Mouse (Mus musculus): ENCODE measurements at regions not wholly inside any gene's neighbourhood (a gene's known extent, or its start where the extent isn't known, plus 50 kb on each side); places are given as distances from the start of the nearest gene placed in this dataset.

DNA sequence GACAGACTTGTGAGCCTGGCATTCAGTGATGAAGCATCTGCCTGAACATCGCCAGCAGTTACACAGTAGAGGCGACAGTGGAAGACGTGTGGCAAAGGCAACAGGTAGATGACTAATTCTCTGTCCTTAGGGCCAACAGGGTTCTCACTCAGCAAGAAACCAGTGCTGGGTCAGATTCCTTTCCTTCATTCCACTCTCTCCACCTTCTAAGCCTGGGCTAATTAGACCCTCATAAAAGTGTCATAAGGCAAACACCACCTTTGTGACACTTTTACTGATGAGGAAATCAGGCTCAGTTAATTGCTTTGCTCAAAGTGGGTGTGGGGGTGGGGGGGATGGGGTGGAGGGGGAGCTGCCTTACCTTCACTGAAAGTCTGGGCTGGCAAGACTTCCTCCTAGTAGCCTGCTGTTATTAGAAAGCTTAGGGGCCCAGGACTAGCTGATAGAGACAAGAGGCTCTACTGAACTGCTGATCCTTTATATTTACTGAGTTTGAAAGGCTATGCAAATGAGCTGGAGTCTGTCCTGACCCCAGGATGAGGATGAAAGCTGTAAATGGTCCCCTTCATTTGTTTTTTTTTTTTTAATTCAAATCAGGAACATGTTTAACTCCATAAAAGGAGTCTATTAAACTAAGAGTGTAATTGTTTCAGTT lies 98.8 kb downstream of the Dact1 start:
- TF ChIP-seq GATA1 (IDR thresholded peaks at IDR 0.05; ENCODE audit: borderline replicate concordance, low read length) (no peak), FLI1 (IDR thresholded peaks at IDR 0.05; ENCODE audit: low read length) (no peak)
